ENCODE assay signal across 8 mouse cellular contexts in genomic region chr10:17367026-17367425, GRCm38 (mm10).
DNase-seq lines count a peak whose midpoint lies in the region; ATAC-seq and TF ChIP-seq lines count a peak whose summit lies in the region.

No protein-coding gene starts in this region.

- H3K9me3 ChIP-seq in heart, embryonic 16.5 days (replicated peaks; ENCODE audit: control insufficient read depth, low read length) = no peaks in the 10 kb centered on the region

- H3K4me2 ChIP-seq in heart, embryonic 16.5 days (ENCODE audit: low read depth, low read length) = peak overlapping the region; percentile 37

- TF ChIP-seq POLR2A in olfactory bulb, adult 2 months (IDR thresholded peaks at IDR 0.05; ENCODE audit: insufficient read depth, low read depth, low read length) = no peak

- TF ChIP-seq CTCF in olfactory bulb, adult 2 months (IDR thresholded peaks at IDR 0.05; ENCODE audit: insufficient read depth, low read depth, low read length) = no peak

- no peak overlapping the region; the same call in 1 of the 2 replicates for H3K9ac ChIP-seq in heart, embryonic 16.5 days (ENCODE audit: low read length)

- H3K36me3 ChIP-seq in heart, embryonic 16.5 days (ENCODE audit: control insufficient read depth, insufficient read depth) = no peaks in the 10 kb centered on the region

- 9% methylated on average over 5 of the region's 5 CpGs for WGBS in heart, embryonic 16.5 days
- WGBS in olfactory bulb, adult 2 months = 3% methylated on average over 5 of the region's 5 CpGs

- no peaks in the 10 kb centered on the region for H3K27me3 ChIP-seq in heart, embryonic 16.5 days (ENCODE audit: control insufficient read depth, insufficient read depth, low read length)

- H3K4me3 ChIP-seq in heart, embryonic 16.5 days (ENCODE audit: low read length) = no peak overlapping the region
- H3K4me3 ChIP-seq in olfactory bulb, adult 2 months (ENCODE audit: insufficient read depth, low read depth, low read length) = no peak overlapping the region

- H3K27ac ChIP-seq in heart, embryonic 16.5 days (ENCODE audit: low read length) = peak overlapping the region; percentile 91
- peak overlapping the region; percentile 81 for H3K27ac ChIP-seq in olfactory bulb, adult 2 months (ENCODE audit: insufficient read depth, low read depth, low read length)

- peak; percentile 45 for DNase-seq in adrenal gland, adult 2 months
- no peak for DNase-seq in adrenal gland, adult 18-20 months (ENCODE audit: low spot score in 2 of 2)
- DNase-seq in ovary, adult 18-20 months (ENCODE audit: low spot score) = peak; percentile 9
- no peak for DNase-seq in ovary, postnatal 14 days (ENCODE audit: low spot score)
- peak; percentile 52 to 72 for DNase-seq in kidney, postnatal 25 days
- DNase-seq in liver = no peak

- ATAC-seq in heart, embryonic 16.5 days (replicated peaks; ENCODE audit: extremely low read depth, insufficient read depth, low FRiP score) = peak; percentile 87

- H3K4me1 ChIP-seq in heart, embryonic 16.5 days (ENCODE audit: control insufficient read depth, insufficient read depth, low read length) = peaks cover 10% of the 10 kb centered on the region
- H3K4me1 ChIP-seq in olfactory bulb, adult 2 months (ENCODE audit: control insufficient read depth, insufficient read depth, low read length) = peaks cover 2% of the 10 kb centered on the region; the same call in 1 of the 2 replicates

Comparison
In these comparisons a context has a peak if more than half of its experiments do, and no peak if none do; other contexts are left out.
1. DNase-seq: peak in adrenal gland, adult 2 months (single experiment), ovary, adult 18-20 months (single experiment) and kidney, postnatal 25 days (2 of 2); none in adrenal gland, adult 18-20 months (0 of 2), ovary, postnatal 14 days (single experiment) and liver (single experiment).